Mouse (Mus musculus) c-Kit-positive CD71-positive TER-119-negative erythroid progenitor cells, embryonic 14.5 days (primary cell): ENCODE measurements at regions not wholly inside any gene's neighbourhood (a gene's known extent, or its start where the extent isn't known, plus 50 kb on each side); places are given as distances from the start of the nearest gene placed in this dataset.

Experiments used
- DNase-seq: peaks from one replicate; pipeline ENCODE4 v3.0.0-alpha.2; 2013; ENCODE audit warnings: low read depth

DNA sequence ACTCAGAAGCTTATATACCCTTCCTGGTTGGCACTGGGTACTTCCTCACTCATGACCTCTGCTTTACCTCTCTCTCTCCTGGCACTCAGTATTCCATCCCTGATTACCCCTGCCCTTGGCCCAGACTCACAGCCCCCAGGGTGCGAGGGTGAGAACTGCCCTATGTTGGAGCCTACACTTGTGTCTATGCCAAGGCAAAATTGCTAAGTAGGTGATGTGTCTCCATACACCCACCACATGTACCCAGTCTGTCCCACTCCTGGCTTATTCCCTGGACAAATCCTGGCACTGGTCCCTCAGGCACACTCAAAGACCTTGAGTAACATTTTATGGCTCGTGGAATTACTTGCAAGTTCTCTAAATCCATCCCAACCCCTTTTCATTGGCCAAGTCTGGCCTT is 114.5 kb upstream of the Cd180 start:
- DNase-seq: no peak

DNA sequence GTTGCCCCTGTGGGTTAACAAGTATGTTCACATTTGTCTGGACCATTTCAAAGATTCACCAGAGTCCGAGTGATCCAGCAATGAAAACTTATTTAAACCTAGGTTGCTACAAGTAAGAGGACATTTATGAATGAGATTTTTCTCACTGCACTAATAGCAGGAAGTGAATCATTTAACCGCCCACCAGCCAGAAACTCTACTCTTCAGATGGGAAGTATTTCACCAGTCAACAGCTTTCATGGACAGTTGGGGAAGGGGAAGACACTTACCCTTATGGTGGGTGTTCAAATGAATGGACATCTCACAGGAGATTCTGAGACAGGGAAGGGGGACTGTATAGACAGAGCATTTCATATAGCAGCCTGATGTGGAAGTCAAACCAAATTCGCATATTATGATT is 113.7 kb upstream of the Cd180 start:
- DNase-seq: no peak

GRCm38 (mm10) chr13:102583984-102584645 is 109.2 kb upstream of the Cd180 start:
- DNase-seq: no peak

DNA sequence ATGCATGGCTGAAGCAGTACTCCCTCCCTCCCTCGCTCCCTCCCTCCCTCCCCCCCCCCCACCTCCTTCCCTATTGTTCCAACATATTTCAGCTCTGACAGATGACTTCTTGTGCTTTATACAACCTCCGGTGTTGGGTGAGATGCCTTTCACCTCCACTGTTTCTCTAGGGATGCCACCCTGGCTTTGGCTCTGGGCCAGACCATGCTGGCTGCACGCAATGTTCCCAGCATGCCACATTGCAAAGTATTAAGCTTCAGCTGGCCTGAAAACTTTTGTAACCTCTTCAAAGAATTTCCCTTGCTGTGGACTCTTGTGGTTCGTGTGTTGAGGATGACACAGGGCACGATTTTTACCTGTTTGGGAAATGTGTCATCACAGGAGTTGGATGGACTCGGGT is 107.1 kb upstream of the Cd180 start:
- DNase-seq: no peak

DNA sequence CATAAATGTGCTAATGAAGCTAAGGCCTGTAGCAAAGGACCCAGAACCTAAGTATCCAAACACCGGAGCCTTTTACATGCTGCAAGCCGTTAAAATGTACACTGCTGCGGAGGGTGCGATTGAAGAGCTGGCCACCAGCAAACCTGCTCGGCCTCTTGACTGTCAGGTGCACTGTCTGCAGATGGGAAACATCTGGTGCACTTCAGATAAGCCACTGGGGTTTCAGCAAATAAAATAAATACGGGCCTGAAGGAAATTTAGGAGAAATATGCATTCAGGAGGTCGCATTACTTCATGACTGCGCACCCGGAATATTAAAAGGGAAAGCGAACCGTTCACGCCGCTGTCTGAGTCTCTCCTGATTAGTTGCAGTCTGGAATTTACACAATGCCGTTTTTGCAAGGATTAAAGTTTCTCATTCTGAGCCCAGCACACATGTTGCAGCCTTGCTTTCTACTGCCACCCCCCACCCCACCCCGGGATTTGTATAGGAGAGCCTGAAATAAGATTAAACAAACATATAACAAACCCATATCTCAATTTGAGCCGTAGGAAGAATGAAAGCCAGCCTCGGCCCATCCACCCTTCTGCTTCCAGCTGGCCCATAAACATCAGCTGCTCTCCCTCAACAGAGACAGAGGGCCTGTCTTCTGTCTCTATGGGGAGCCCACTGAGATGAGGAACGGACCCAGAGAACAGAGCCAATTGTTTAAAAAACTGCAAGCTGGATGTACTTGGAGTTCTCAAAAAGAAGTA is 103.5 kb upstream of the Cd180 start:
- DNase-seq: no peak

GRCm38 (mm10) chr13:102591803-102592537 is 101.4 kb upstream of the Cd180 start:
- no peak for DNase-seq

- DNase-seq: no peak
These were observed 99.8 kb upstream of the Cd180 start for GRCm38 (mm10) chr13:102593405-102594200.

- DNase-seq: no peak
These were observed 99.2 kb upstream of the Cd180 start for GRCm38 (mm10) chr13:102594201-102594600.

GRCm38 (mm10) chr13:102595602-102596001 is 97.8 kb upstream of the Cd180 start:
- no peak for DNase-seq

DNA sequence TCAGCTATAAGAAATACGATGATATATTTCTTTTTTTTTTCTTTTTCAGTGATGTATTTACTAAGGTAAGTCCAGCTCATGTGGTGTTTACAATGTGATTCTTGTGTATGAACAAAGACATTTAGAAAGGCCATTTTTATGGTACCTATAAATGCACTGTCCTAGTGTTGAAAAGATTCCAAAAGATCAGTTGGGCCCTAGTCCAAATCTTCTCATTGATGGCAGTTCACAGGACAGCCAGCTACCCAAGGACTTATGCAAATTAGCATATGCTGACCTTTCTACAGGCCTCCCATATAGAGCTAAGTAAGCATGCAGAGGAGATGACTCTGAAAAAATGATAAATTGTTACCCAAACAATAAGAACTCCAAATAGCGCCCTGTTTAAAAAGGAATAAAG is 97.3 kb upstream of the Cd180 start:
- DNase-seq: no peak

DNA sequence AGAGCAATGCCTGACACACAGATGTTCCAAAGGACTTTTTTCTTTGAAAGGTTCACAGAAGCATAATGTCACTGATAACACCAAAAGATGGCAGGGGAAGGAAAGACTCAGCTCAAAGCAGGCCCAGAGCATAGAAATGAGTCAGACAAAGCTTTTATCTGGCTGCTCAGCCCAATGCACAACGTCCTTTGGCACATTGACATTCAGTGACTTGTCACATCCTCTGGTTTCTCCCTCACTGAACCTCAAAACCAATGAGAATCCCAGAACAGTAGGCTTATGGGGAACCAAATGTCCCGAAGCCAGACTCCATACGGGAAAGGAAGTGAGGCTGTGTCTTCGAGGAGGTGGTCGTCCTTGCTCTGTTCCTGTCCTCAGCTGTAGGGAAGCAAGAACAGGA is 95.2 kb upstream of the Cd180 start:
- no peak for DNase-seq

- no peak for DNase-seq
These were observed 93.8 kb upstream of the Cd180 start for GRCm38 (mm10) chr13:102599602-102600001.

DNA sequence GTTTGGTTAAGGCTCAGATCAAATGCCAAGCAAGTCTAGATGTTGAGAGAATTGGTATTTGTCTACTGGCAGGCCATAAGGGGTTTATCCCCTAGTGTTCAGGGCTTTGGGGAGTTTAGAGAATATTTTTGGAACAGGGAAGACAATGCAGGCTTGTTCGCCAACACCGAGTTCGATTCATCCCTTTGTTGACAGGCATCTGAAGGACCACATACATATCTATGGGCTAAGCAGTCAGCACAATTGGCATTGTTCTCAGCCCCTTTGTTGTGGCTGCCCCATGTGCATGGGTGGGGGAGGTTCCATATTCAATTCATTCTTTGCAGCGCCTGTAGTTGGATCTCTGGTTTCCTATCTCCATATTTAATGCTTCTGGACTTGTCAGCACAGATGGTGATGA is 93.3 kb upstream of the Cd180 start:
- no peak for DNase-seq

DNA sequence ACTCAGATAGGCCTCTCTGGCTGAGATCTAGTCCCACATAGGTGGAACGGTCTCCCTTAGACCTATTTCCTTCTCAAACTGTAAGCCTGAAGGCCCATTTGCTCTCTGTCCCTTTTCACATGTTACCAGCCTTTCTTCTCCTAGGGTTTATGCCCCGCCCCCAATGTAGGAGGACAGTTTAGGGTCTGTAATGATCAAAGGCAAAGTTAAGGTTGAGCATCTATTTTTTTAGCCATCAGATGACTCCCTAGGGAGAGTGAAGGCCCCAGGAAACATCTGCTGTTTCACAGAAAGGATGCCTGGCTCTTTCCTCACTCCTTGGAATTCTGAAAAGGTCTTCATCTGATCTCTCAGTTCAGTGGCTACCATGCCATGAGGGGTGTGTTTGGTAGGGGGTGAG is 68.9 kb upstream of the Cd180 start:
- no peak for DNase-seq

GRCm38 (mm10) chr13:102625171-102625835 is 68.1 kb upstream of the Cd180 start:
- DNase-seq: no peak

DNA sequence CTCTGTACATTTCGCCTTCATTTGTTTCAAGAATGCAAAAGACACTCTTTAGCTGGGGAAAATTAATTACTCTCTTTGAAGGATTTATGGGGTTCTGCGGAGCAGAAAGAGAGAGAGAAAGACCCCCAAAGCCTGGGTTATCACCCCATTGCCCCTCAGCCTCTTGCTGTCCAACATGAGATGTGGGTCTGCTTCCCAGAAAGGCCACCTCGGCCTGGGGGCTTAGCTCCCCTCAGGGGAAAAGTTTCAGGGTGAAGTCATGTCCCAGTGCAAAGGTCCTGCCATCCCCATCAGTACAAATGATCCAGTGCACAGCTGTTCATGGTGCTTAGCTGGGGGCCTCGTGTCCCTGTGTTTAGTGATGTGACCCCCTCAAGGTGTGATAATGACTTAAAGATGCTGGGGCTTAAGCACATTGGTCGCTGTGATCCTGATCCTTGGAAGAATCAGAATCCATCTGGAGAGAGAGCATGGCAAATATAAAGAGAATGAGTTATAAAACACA is 67.5 kb upstream of the Cd180 start:
- DNase-seq: no peak

- no peak for DNase-seq
These were observed 65.6 kb upstream of the Cd180 start for GRCm38 (mm10) chr13:102627786-102628185.

DNA sequence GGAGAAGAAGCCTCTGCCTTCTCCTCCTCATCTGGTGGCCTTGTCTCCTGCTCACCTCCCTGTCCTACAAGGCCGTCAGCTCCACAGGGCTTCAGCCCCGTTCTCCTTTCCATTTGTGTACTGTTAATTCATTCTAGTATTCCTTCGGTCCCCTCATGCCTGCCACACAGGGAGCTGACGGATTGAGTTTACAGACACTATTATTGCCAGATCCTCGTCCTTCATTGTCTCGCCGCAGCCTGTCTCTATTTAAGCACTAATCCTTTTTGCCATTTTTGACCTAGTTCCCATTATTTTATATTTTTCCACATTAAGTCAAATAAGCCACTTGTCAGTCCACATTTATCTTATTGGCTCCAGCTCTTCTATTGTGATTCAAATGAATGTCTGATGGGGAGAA is 64.2 kb upstream of the Cd180 start:
- DNase-seq: no peak

DNA sequence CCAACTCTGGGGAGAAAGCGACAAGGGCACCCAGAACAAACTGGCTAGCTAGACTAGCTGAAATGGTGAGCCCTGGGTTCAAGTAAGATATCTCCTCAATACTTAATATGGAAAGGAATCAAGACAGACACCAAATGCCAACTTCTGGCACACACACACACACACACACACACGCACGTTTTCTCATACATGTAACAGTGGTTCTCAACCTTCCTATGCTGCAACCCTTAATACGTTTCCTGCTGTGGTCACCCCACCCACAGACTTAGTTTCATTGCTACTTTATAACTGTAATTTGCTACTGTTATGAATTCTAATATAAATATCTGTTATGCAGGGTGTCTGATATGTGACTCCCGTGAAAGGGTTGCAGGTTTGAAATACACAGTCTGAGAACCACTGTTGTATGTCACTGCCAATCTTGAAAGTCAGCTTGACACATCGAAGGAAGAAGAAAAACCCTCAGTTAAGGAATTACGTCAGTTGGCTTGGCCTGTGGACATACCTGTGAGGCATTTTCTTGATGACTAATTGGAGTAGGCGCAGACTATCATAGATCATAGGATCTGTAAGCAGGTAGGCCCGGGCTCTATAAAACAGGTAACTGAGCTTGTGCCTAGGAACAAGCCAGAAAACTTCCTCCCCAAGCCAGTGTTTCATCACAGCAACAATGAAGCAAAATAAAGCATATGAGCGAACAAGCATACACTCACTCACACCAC is 59.0 kb upstream of the Cd180 start:
- DNase-seq: no peak

GRCm38 (mm10) chr13:102636032-102636431 is 57.3 kb upstream of the Cd180 start:
- no peak for DNase-seq

GRCm38 (mm10) chr13:102637059-102637458 is 56.3 kb upstream of the Cd180 start:
- DNase-seq: no peak
